Mouse (Mus musculus) neural tube, embryonic 13.5 days (tissue): ENCODE measurements at regions not wholly inside any gene's neighbourhood (a gene's known extent, or its start where the extent isn't known, plus 50 kb on each side); places are given as distances from the start of the nearest gene placed in this dataset.

Source experiments
- ATAC-seq: fragments of 200-750 bp; cut with Nextera tagmentation; 2 replicates; pipeline ENCODE4 v1.8.0; 2017; ENCODE audit warnings: low read depth, mild to moderate bottlenecking, moderate TSS enrichment, moderate library complexity
- H3K27ac ChIP-seq: fragments of 300-500 bp; sonication (generic); replicated peaks from 2 replicates; pipeline ENCODE4 v1.5.1; 2015; ENCODE audit warnings: moderate library complexity, mild to moderate bottlenecking, inconsistent platforms
- H3K27me3 ChIP-seq: fragments of 300-500 bp; sonication (generic); 2 replicates; pipeline ENCODE4 v1.6.1; 2015; ENCODE audit warnings: mild to moderate bottlenecking, inconsistent platforms
- H3K36me3 ChIP-seq: fragments of 300-500 bp; sonication (generic); 2 replicates; pipeline ENCODE4 v1.6.1; 2015; ENCODE audit warnings: mild to moderate bottlenecking, inconsistent platforms
- H3K4me1 ChIP-seq: fragments of 300-500 bp; sonication (generic); replicated peaks from 2 replicates; pipeline ENCODE4 v1.6.1; 2015; ENCODE audit warnings: inconsistent platforms
- H3K4me2 ChIP-seq: fragments of 300-500 bp; sonication (generic); 2 replicates; pipeline ENCODE4 v1.6.1; 2015; ENCODE audit warnings: inconsistent platforms, mild to moderate bottlenecking, moderate library complexity
- H3K4me3 ChIP-seq: fragments of 300-500 bp; sonication (generic); 2 replicates; pipeline ENCODE4 v1.5.1; 2015; ENCODE audit warnings: mild to moderate bottlenecking, inconsistent platforms
- H3K9ac ChIP-seq: fragments of 300-500 bp; sonication (generic); 2 replicates; pipeline ENCODE4 v1.6.1; 2015; ENCODE audit warnings: moderate library complexity, mild to moderate bottlenecking, inconsistent platforms
- H3K9me3 ChIP-seq: fragments of 300-500 bp; sonication (generic); 2 replicates; pipeline ENCODE4 v1.6.1; 2016; ENCODE audit warnings: inconsistent platforms
- WGBS: fragments of 180-500 bp; shearing (Covaris S2); methylation state at CpG from one replicate; pipeline ENCODE4 v1.1.7; 2015; 5-methylcytosine and 5-hydroxymethylcytosine counted together

- Histone ChIP-seq H3K9ac (no peak overlapping the region), H3K27ac (no peak overlapping the region), H3K9me3 (no peaks in the 10 kb centered on the region), H3K36me3 (no peaks in the 10 kb centered on the region), H3K4me2 (no peak overlapping the region), H3K4me1 (no peaks in the 10 kb centered on the region), H3K27me3 (no peaks in the 10 kb centered on the region), H3K4me3 (no peak overlapping the region)
- WGBS = 86% methylated on average over 2 of the region's 2 CpGs
- no peak for ATAC-seq
These were observed 355.6 kb upstream of the Atp2b1 start for GRCm38 (mm10) chr10:98558560-98558959.

GRCm38 (mm10) chr10:98562297-98562912 lies 351.8 kb upstream of the Atp2b1 start:
- WGBS = 93% methylated on average over 2 of the region's 2 CpGs
- no peak for ATAC-seq
- Histone ChIP-seq H3K27ac (no peak overlapping the region), H3K36me3 (no peaks in the 10 kb centered on the region), H3K9me3 (no peaks in the 10 kb centered on the region), H3K27me3 (no peaks in the 10 kb centered on the region), H3K4me1 (no peaks in the 10 kb centered on the region), H3K4me2 (no peak overlapping the region), H3K9ac (no peak overlapping the region), H3K4me3 (no peak overlapping the region)

- Histone ChIP-seq H3K27me3 (no peaks in the 10 kb centered on the region), H3K9me3 (no peaks in the 10 kb centered on the region), H3K4me2 (no peak overlapping the region), H3K36me3 (no peaks in the 10 kb centered on the region), H3K9ac (no peak overlapping the region), H3K4me3 (no peak overlapping the region), H3K4me1 (no peaks in the 10 kb centered on the region), H3K27ac (no peak overlapping the region)
- 68% methylated on average over 16 of the region's 16 CpGs for WGBS
- no peak for ATAC-seq
These were observed 341.2 kb upstream of the Atp2b1 start for GRCm38 (mm10) chr10:98572782-98573536.

DNA sequence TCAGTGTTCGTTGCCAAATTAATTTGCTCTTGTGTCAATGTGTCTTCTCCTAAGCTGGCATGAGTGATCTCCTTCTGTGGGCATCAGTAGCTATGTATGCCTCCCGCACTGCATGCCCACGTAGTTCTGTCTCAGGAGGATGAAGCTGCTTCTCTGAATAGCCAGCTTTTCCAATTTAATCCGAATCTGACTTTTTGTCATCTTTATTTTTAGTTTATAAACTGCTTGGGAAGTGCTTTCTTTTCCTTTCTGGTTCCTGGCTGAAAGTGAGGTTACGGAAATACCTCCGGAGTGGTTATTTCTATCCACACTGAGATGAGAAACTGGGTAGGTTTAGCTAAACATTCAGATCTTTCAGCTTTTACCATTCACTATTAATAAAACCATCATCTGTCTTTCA lies 337.2 kb upstream of the Atp2b1 start:
- Histone ChIP-seq H3K4me3 (no peak overlapping the region), H3K9ac (no peak overlapping the region), H3K27ac (no peak overlapping the region), H3K27me3 (no peaks in the 10 kb centered on the region), H3K36me3 (no peaks in the 10 kb centered on the region), H3K4me2 (no peak overlapping the region), H3K9me3 (no peaks in the 10 kb centered on the region), H3K4me1 (no peaks in the 10 kb centered on the region)
- WGBS = 92% methylated on average over 6 of the region's 6 CpGs
- ATAC-seq = no peak

DNA sequence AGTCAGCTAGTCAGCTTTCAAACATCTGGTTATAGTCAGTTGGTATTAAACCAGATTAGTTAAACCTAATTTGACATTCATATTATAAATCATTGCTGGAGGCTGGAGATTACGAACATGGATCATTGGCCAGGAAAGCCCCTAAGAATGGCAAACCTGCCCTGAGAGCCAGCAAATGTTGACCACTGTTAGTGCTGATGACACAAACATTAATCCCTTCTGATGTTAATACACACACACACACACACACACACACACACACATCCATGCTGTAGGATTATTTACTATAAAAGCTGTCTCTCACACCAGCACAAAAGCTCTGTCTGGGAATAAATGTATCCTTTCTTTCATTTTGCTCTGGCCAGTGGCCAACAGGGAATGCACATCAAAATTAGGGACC lies 329.4 kb upstream of the Atp2b1 start:
- Histone ChIP-seq H3K9ac (no peak overlapping the region), H3K36me3 (no peaks in the 10 kb centered on the region), H3K4me3 (no peak overlapping the region), H3K9me3 (no peaks in the 10 kb centered on the region), H3K27me3 (no peaks in the 10 kb centered on the region), H3K4me1 (no peaks in the 10 kb centered on the region), H3K27ac (no peak overlapping the region), H3K4me2 (no peak overlapping the region)
- 58% methylated on average over 1 of the region's 1 CpGs for WGBS
- ATAC-seq = no peak

DNA sequence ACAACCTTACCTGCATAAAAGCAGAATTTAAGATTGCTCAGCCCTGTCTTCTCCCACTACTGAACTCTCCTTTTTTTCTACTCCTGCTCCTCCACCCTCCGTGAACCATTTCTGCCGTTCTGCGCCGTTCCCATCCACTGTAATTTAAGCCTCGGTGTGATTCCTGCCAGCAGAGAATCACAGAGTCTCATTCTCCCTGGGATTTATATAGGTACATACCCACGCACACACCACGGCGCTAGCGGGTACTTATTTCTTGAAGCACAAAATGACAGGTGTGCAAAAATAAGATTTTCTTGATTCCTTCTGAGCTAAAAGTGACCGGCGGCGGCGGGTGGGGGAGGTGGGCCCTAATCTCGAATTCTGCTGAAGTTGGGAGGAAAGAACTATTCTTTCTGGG lies 324.5 kb upstream of the Atp2b1 start:
- WGBS = 86% methylated on average over 14 of the region's 14 CpGs
- no peak for ATAC-seq
- no peak overlapping the region for H3K4me2 ChIP-seq

DNA sequence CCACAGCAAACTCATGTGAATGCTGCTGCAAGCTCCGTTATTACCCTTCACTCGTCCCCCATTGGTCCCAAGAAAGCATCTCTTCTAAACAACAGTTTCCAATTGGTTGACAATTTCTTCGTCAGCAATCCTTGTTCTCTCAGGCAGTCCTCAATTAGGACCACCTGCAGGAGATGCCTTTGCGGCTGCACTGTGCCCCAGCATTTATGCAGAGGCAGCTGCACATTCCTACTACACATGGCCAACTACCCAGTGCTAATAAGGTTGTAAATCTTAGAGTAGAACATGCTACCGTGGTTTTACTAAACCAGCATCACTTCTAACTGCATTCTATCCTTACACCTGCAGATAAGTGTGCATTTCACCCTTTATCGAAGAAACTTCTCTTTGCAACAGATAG lies 322.1 kb upstream of the Atp2b1 start:
- Histone ChIP-seq H3K9me3 (no peaks in the 10 kb centered on the region), H3K4me2 (no peak overlapping the region), H3K36me3 (no peaks in the 10 kb centered on the region), H3K27ac (no peak overlapping the region), H3K27me3 (no peaks in the 10 kb centered on the region), H3K4me1 (no peaks in the 10 kb centered on the region), H3K4me3 (no peak overlapping the region), H3K9ac (no peak overlapping the region)
- WGBS = 50% methylated on average over 6 of the region's 6 CpGs
- ATAC-seq = no peak

More for the DNA sequence above, 324.5 kb upstream of the Atp2b1 start:
- H3K36me3 ChIP-seq = no peaks in the 10 kb centered on the region
- no peaks in the 10 kb centered on the region for H3K4me1 ChIP-seq
- no peak overlapping the region for H3K9ac ChIP-seq
- H3K9me3 ChIP-seq = no peaks in the 10 kb centered on the region
- no peaks in the 10 kb centered on the region for H3K27me3 ChIP-seq
- H3K27ac ChIP-seq = no peak overlapping the region
- H3K4me3 ChIP-seq = no peak overlapping the region

GRCm38 (mm10) chr10:98593910-98594309 lies 320.3 kb upstream of the Atp2b1 start:
- H3K27me3 ChIP-seq = no peaks in the 10 kb centered on the region
- no peaks in the 10 kb centered on the region for H3K9me3 ChIP-seq
- H3K36me3 ChIP-seq = no peaks in the 10 kb centered on the region
- no peak for ATAC-seq
- H3K27ac ChIP-seq = no peak overlapping the region
- H3K4me2 ChIP-seq = no peak overlapping the region
- WGBS = 85% methylated on average over 5 of the region's 5 CpGs
- no peak overlapping the region for H3K4me3 ChIP-seq
- no peaks in the 10 kb centered on the region for H3K4me1 ChIP-seq
- H3K9ac ChIP-seq = no peak overlapping the region

DNA sequence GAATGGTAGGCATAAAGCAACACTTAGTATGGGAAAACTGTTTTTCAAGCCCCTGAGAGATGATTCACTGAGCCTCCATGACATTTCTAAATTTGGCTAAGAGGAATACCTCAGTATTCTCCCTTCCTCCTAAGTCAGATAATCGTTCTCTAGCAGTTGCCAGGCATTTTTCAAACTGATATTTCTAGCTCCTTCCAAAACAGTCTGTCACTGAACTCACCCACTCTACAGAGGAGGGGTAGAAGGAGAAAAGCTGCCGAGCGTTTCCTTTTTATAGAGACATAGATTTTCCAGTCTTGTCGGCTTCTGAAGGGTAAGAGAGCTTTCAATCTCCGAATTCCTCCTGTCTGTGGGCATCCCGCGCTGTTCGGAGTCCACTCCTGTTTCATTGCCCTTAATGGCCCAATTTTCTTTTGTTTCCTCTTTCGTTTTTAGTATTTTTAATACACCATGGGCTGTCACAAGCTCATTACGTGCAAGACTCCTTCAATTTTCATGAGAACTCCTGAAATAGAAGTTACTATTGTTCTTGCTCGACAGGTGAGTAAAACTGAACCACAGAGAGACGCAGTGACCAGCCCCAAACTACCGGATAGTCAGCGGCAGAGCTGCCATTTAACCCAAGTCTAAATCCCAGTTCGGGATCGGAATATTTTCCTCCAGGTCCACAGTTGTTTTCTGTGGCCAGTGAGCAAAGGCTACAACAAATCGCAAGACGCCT lies 305.8 kb upstream of the Atp2b1 start:
- H3K9ac ChIP-seq = no peak overlapping the region
- H3K4me1 ChIP-seq = no peaks in the 10 kb centered on the region
- H3K27me3 ChIP-seq = no peaks in the 10 kb centered on the region
- H3K4me2 ChIP-seq = no peak overlapping the region
- H3K9me3 ChIP-seq = no peaks in the 10 kb centered on the region
- H3K4me3 ChIP-seq = no peak overlapping the region
- no peak overlapping the region for H3K27ac ChIP-seq
- WGBS = 88% methylated on average over 18 of the region's 18 CpGs
- ATAC-seq = no peak
- H3K36me3 ChIP-seq = no peaks in the 10 kb centered on the region

GRCm38 (mm10) chr10:98610708-98611107 lies 303.5 kb upstream of the Atp2b1 start:
- Histone ChIP-seq H3K4me1 (no peaks in the 10 kb centered on the region), H3K9me3 (no peaks in the 10 kb centered on the region), H3K36me3 (no peaks in the 10 kb centered on the region), H3K27me3 (no peaks in the 10 kb centered on the region), H3K4me3 (no peak overlapping the region), H3K4me2 (no peak overlapping the region), H3K27ac (no peak overlapping the region), H3K9ac (no peak overlapping the region)
- ATAC-seq = no peak
- 81% methylated on average over 6 of the region's 6 CpGs for WGBS

DNA sequence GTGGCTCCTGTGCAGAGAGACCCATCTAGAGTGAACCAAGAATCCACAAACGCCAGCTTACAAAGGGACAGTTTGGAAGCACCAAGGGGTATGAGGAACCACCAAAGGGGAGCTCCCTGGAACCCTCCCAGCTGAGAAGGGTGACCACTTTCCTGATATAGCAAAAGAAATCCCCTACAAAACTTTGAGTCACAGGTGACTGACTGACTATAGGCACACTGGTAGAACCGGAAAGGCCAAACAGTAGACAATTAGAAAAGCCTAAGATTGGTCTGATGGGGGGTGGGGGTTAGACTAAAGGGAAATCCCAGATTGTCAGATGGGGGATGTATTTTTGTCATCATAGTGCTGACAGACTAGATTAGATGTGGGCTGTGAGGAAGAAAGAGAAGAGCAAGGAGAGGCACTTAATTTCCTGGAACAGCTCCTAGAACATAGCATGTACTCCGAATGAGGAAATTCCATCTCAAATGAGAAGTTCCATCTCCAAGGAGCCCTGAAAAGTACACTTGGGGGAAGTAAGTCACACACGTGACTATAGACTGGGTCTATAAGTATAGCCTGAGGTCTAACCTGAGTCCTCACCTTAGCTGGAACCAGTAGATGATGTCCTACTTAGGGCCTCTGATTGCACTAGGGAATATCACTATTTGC lies 302.4 kb upstream of the Atp2b1 start:
- H3K9me3 ChIP-seq = no peaks in the 10 kb centered on the region
- H3K27me3 ChIP-seq = no peaks in the 10 kb centered on the region
- no peaks in the 10 kb centered on the region for H3K4me1 ChIP-seq
- WGBS = 91% methylated on average over 4 of the region's 4 CpGs
- no peak for ATAC-seq
- no peak overlapping the region for H3K4me2 ChIP-seq
- no peak overlapping the region for H3K27ac ChIP-seq
- no peaks in the 10 kb centered on the region for H3K36me3 ChIP-seq
- no peak overlapping the region for H3K4me3 ChIP-seq
- H3K9ac ChIP-seq = no peak overlapping the region
